Mouse (Mus musculus) brown adipose tissue, adult 24 weeks (tissue): ENCODE measurements around the gene Fbxo36. TPM values are rescaled to one million over a fixed set of nuclear protein-coding genes. Genes with fewer than 3 reads are reported as not detected.

Experiments used
- H3K27ac ChIP-seq: fragments of 200-500 bp; replicated peaks from 2 replicates; pipeline ENCODE4 v1.5.1; 2012; ENCODE audit warnings: low read depth, mild to moderate bottlenecking, low read length
- H3K4me1 ChIP-seq: fragments of 200-500 bp; 2 replicates; pipeline ENCODE4 v1.6.1; 2012; ENCODE audit warnings: low read length, mixed read lengths; ENCODE audit not compliant: control insufficient read depth, insufficient read depth, insufficient read length
- H3K4me3 ChIP-seq: fragments of 200-500 bp; 2 replicates; pipeline ENCODE4 v1.5.1; 2012; ENCODE audit warnings: low read depth, mild to moderate bottlenecking, low read length, moderate library complexity; ENCODE audit not compliant: insufficient read depth
- polyA plus RNA-seq: library from polyadenylated mRNA; stranded (reverse); fragments of >200 nt; gene quantifications from 2 replicates; pipeline ENCODE4 v1.2.4, GENCODE M21; 2012; ENCODE audit not compliant: missing spikeins, insufficient read depth, insufficient read length

Fbxo36 gene
- polyA plus RNA-seq, 1 experiment, result 15.1 TPM

GRCm38 (mm10) chr1:84891746-84892145 is 52.1 kb downstream of the Fbxo36 start:
- no peaks in the 10 kb centered on the region for H3K4me1 ChIP-seq
- H3K4me3 ChIP-seq, result no peak overlapping the region
- H3K27ac ChIP-seq, result no peak overlapping the region

DNA sequence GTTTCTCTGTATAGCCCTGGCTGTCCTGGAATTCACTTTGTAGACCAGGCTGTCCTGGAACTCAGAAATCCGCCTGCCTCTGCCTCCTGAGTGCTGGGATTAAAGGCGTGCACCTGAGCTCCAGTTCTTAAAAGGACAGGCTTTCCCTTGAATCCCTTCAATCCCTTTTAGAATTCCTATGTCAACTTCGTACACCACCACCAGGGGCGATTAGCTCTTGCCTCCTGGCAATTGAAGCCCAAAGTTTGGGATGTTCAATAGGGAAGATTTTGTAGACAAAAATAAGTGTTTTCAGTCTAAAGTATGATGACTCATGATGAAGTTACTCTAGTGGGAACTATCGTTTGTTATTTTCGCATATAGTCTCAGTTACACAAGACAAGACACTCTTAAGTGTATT is 57.7 kb downstream of the Fbxo36 start:
- H3K27ac ChIP-seq, result no peak overlapping the region
- no peak overlapping the region for H3K4me3 ChIP-seq
- no peaks in the 10 kb centered on the region for H3K4me1 ChIP-seq

GRCm38 (mm10) chr1:84899156-84899555 is 59.5 kb downstream of the Fbxo36 start:
- Histone ChIP-seq H3K27ac (no peak overlapping the region), H3K4me3 (no peak overlapping the region), H3K4me1 (no peaks in the 10 kb centered on the region)

GRCm38 (mm10) chr1:84904467-84904866 is 64.8 kb downstream of the Fbxo36 start:
- Histone ChIP-seq H3K27ac (no peak overlapping the region), H3K4me1 (no peaks in the 10 kb centered on the region), H3K4me3 (no peak overlapping the region)

- Histone ChIP-seq H3K4me1 (no peaks in the 10 kb centered on the region), H3K4me3 (no peak overlapping the region), H3K27ac (no peak overlapping the region)
Measured at GRCm38 (mm10) chr1:84910177-84910804, 70.7 kb downstream of the Fbxo36 start.

DNA sequence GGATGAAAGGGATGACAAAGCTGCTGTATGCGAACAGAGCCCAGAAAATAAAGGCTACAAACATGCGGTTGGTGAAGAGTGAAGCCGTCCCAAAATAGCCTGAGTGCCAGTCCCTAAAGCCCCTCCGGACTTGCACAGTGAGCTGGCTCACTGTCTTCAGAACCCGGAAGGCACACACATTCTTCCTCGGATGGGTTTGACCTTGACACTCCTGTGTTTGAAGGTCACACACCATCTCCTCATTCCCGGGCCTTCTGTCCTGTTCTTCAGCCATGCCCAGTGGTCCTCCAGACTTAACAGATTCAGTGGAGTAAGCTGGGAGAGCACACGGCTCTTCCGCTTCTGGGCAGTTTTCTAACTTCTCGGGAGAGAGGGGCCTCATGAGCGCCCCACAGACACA is 72.9 kb downstream of the Fbxo36 start:
- H3K4me3 ChIP-seq, result no peak overlapping the region
- no peaks in the 10 kb centered on the region for H3K4me1 ChIP-seq
- no peak overlapping the region for H3K27ac ChIP-seq

GRCm38 (mm10) chr1:84915010-84915409 is 75.4 kb downstream of the Fbxo36 start:
- no peaks in the 10 kb centered on the region for H3K4me1 ChIP-seq
- no peak overlapping the region for H3K4me3 ChIP-seq
- H3K27ac ChIP-seq, result no peak overlapping the region

- Histone ChIP-seq H3K4me1 (no peaks in the 10 kb centered on the region), H3K27ac (no peak overlapping the region), H3K4me3 (no peak overlapping the region)
Measured at GRCm38 (mm10) chr1:84918865-84919264, 79.2 kb downstream of the Fbxo36 start.

GRCm38 (mm10) chr1:84923432-84923831 is 83.8 kb downstream of the Fbxo36 start:
- Histone ChIP-seq H3K4me3 (no peak overlapping the region), H3K27ac (no peak overlapping the region), H3K4me1 (no peaks in the 10 kb centered on the region)

DNA sequence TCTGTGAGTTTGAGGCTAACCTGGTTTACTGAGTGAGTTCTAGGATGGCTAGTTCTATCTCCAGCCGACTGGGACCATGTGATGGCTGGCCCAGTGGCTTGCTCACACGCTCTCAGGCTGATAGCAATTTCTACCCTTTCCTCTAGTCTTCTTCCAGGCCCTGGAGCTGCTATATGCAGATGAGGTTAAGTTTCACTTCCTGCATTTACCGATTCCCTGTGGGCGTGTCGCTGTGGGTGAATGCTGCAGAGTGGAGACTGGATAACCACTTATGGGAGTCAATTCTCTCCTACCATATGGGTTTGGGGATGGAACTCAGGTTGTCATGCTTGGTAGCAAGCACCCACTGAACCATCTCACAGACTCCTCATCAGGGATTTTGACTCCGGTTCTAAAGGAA is 84.5 kb downstream of the Fbxo36 start:
- Histone ChIP-seq H3K4me3 (no peak overlapping the region), H3K27ac (no peak overlapping the region), H3K4me1 (no peaks in the 10 kb centered on the region)

GRCm38 (mm10) chr1:84925599-84925998 is 86.0 kb downstream of the Fbxo36 start:
- Histone ChIP-seq H3K4me3 (no peak overlapping the region), H3K27ac (no peak overlapping the region), H3K4me1 (no peaks in the 10 kb centered on the region)

DNA sequence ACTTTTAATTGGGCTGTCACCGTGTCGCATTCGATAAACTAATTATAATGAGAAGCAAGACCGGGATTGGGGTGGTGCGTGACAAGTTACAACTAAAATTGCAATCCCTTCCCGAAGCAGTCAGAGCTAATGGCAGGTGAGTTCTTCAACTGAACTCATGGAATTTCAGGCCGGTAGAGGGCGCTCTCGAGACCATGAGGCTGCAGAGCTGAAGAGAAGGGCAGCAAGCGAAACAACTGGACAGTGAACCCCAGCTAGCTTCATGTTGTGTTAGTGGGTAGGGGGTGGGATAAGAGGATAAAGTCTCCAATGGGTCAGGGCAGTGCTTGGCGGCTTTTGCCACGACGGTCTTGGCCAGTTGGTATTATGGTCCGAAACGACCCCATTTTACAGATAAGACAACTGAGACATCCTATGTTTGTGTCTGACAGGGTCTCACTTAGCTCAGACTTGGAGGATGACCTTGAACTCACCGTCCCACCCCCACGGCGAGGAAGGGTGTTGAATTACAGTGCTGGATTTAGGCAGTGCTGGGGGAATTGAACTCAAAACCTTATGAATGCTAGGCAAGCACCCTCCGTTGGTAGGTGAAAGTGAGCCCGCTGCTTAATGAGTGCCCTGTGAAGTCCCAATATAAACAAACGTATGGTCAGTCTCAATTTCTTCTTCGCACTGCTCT is 94.0 kb downstream of the Fbxo36 start:
- H3K4me3 ChIP-seq, result peak overlapping the region; percentile 7; the same call in 1 of the 2 replicates
- H3K27ac ChIP-seq, result no peak overlapping the region
- H3K4me1 ChIP-seq, result no peaks in the 10 kb centered on the region

DNA sequence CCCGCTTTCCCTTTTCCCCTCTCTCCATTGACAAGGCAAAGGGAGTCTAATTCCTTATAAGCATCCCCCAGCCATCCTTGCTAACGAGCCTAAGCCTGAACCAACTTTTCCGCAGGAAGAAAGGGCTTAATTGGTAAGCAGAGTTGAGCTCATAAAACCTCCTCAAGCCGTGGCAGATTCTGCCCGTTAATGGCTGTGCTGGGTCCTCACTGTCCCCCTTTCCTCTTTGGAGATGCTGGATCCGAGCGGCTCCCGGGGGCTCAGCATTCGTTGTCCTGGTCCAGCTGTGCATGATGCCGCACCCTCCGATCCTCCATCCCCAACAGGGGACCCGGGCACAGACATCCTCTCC is 94.5 kb downstream of the Fbxo36 start:
- Histone ChIP-seq H3K27ac (no peak overlapping the region), H3K4me1 (no peaks in the 10 kb centered on the region), H3K4me3 (peak overlapping the region; percentile 36)

- Histone ChIP-seq H3K4me3 (peak within 1 kb of the TSS; percentile 36), H3K27ac (no peak within 1 kb of the TSS), H3K4me1 (no peaks in the 10 kb centered on the region)
Measured at GRCm38 (mm10) chr1:84934503-84935333, 95.1 kb downstream of the Fbxo36 start, which contains the start of gene Slc16a14. Gene Slc16a14 (minus strand): TSS chr1:84935134.

GRCm38 (mm10) chr1:84935668-84936067 is 96.0 kb downstream of the Fbxo36 start:
- H3K27ac ChIP-seq, result no peak overlapping the region
- no peaks in the 10 kb centered on the region for H3K4me1 ChIP-seq
- H3K4me3 ChIP-seq, result no peak overlapping the region
